Mouse (Mus musculus): ENCODE results near the gene Ank3. TPM values are rescaled to one million over a fixed set of nuclear protein-coding genes. Genes with fewer than 3 reads are reported as not detected.

Ank3 gene
- polyA plus RNA-seq, 1 experiment from 2014 or later, result 24.5 TPM

GRCm38 (mm10) chr10:69359666-69360065 lies 38.9 kb upstream of the Ank3 start:
- Histone ChIP-seq H3K4me3 (ENCODE audit: low read depth, low read length) (no peak overlapping the region), H3K4me2 (replicated peaks; ENCODE audit: low read depth, low read length) (no peak overlapping the region)
- TF ChIP-seq CTCF (IDR thresholded peaks at IDR 0.05), result no peak
- no peak for TF ChIP-seq EP300 (IDR thresholded peaks at IDR 0.05)

DNA sequence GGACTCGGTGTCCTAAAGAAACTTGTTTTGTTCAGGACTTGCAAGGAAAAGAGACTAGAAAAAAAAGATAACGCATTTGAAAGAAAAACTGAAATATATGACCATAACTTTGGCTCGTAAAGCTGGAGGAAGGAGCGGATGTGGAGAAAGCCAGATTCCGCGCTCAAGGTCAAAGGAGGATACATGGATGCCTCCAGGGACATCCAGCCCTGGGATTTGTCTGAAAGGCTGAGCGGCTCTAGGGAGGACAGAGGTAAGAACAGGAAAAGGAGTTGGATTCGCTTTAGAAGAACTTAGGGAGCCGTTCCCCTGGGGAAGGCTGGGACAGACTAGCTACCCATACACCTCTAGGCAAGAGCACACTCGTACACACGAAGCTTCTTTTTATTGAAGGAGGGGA lies 32.4 kb upstream of the Ank3 start:
- Histone ChIP-seq H3K9me3 (ENCODE audit: low read length) (no peaks in the 10 kb centered on the region), H3K27me3 (replicated peaks; ENCODE audit: insufficient read depth, low read length) (no peaks in the 10 kb centered on the region), H3K36me3 (ENCODE audit: insufficient read depth, low read length) (no peaks in the 10 kb centered on the region), H3K4me2 (replicated peaks; ENCODE audit: low read depth, low read length) (no peak overlapping the region), H3K9ac (replicated peaks; ENCODE audit: low read depth) (no peak overlapping the region), H3K27ac (ENCODE audit: low read length) (no peak overlapping the region), H3K4me3 (ENCODE audit: low read depth, low read length) (no peak overlapping the region), H3K4me1 (ENCODE audit: insufficient read depth, low read depth, low read length) (no peaks in the 10 kb centered on the region)
- 80% methylated on average over 11 of the region's 11 CpGs for WGBS
- DNase-seq (ENCODE audit: low spot score) (no peak), ATAC-seq (no peak)
- TF ChIP-seq EP300 (IDR thresholded peaks at IDR 0.05), result no peak
- TF ChIP-seq CTCF (IDR thresholded peaks at IDR 0.05), result no peak

More at GRCm38 (mm10) chr10:69359666-69360065, 38.9 kb upstream of the Ank3 start:
- no peak for DNase-seq (ENCODE audit: low spot score)
- WGBS, result 77% methylated on average over 1 of the region's 1 CpGs
- Histone ChIP-seq H3K27ac (ENCODE audit: low read length) (no peak overlapping the region), H3K27me3 (replicated peaks; ENCODE audit: insufficient read depth, low read length) (no peaks in the 10 kb centered on the region), H3K36me3 (ENCODE audit: insufficient read depth, low read length) (no peaks in the 10 kb centered on the region), H3K9me3 (ENCODE audit: low read length) (no peaks in the 10 kb centered on the region), H3K9ac (replicated peaks; ENCODE audit: low read depth) (no peak overlapping the region), H3K4me1 (ENCODE audit: insufficient read depth, low read depth, low read length) (no peaks in the 10 kb centered on the region)
- ATAC-seq, result no peak

DNA sequence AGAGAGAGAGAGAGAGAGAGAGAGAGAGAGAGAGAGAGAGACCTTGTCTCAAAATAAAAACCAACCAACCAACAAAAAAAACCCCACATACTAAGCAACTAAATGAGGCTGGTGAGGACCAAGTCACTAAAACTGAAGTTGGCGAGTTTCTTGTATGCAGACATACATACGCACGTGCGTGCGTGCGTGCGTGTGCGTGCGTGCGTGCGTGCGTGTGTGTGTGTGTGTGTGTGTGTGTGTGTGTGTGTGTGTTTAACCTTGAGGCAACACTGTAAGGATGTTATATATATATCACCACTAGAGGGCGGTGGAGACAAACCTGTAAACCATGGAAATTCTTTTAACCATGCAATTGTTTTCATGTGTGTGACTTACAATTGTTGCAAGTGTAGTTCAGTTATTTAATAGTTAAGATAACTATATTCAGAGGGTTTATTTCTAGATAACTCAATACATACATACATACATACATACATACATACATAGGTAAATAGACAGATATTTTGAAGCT lies 31.6 kb upstream of the Ank3 start:
- DNase-seq (ENCODE audit: low spot score) (peak; percentile 49), ATAC-seq (no peak)
- Histone ChIP-seq H3K9me3 (ENCODE audit: low read length) (no peaks in the 10 kb centered on the region), H3K36me3 (ENCODE audit: insufficient read depth, low read length) (no peaks in the 10 kb centered on the region), H3K27ac (ENCODE audit: low read length) (no peak overlapping the region), H3K4me3 (ENCODE audit: low read depth, low read length) (no peak overlapping the region), H3K27me3 (replicated peaks; ENCODE audit: insufficient read depth, low read length) (no peaks in the 10 kb centered on the region), H3K4me1 (ENCODE audit: insufficient read depth, low read depth, low read length) (no peaks in the 10 kb centered on the region), H3K4me2 (replicated peaks; ENCODE audit: low read depth, low read length) (no peak overlapping the region), H3K9ac (replicated peaks; ENCODE audit: low read depth) (no peak overlapping the region)
- WGBS, result 88% methylated on average over 13 of the region's 13 CpGs
- TF ChIP-seq EP300 (IDR thresholded peaks at IDR 0.05) (no peak), CTCF (IDR thresholded peaks at IDR 0.05) (peak; percentile 64)

DNA sequence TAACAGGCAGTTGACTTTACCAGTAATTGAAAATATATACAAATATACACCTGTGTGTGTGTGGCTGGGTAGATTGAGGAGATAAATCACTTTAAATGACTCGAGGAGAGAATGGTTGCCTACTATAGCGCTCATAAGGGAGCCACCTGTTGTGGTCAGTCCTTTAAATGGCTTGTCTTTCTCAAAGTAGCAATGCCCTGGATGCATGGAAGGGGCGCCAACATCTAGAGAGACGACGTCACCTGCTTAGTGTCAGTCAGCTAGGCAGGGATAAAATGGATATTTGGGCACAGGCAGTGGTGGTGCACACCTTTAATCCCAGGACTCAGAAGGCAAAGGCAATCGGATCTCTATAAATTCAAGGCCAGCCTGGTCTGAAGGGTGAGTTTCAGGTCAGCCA lies 29.3 kb upstream of the Ank3 start:
- ATAC-seq (no peak), DNase-seq (ENCODE audit: low spot score) (no peak)
- H3K4me3 ChIP-seq (ENCODE audit: low read depth, low read length), result no peak overlapping the region
- no peaks in the 10 kb centered on the region for H3K27me3 ChIP-seq (replicated peaks; ENCODE audit: insufficient read depth, low read length)
- H3K9ac ChIP-seq (replicated peaks; ENCODE audit: low read depth), result no peak overlapping the region
- no peaks in the 10 kb centered on the region for H3K4me1 ChIP-seq (ENCODE audit: insufficient read depth, low read depth, low read length)
- TF ChIP-seq CTCF (IDR thresholded peaks at IDR 0.05) (no peak), EP300 (IDR thresholded peaks at IDR 0.05) (no peak)
- no peaks in the 10 kb centered on the region for H3K36me3 ChIP-seq (ENCODE audit: insufficient read depth, low read length)
- H3K9me3 ChIP-seq (ENCODE audit: low read length), result no peaks in the 10 kb centered on the region
- no peak overlapping the region for H3K27ac ChIP-seq (ENCODE audit: low read length)
- H3K4me2 ChIP-seq (replicated peaks; ENCODE audit: low read depth, low read length), result no peak overlapping the region
- 74% methylated on average over 6 of the region's 6 CpGs for WGBS

DNA sequence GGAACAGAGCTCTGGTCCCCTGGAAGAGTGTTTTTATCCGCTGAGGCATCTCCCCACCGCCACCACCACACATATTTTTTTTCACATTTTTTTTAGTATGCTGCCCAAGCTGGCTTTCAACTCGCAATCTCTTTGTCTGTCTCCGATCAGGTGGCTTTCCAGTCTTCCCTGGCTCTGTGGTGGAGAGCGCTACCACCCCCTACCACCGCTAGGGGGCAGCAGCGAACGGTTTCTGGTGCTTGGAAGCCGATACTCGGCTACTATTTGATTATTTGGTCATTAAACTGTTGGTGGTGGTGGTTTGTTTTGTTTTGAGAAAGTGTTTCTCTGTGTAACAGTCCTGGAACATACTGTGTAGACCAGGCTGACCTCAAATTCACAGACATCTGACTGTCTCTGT lies 27.1 kb upstream of the Ank3 start:
- Histone ChIP-seq H3K27me3 (replicated peaks; ENCODE audit: insufficient read depth, low read length) (no peaks in the 10 kb centered on the region), H3K27ac (ENCODE audit: low read length) (no peak overlapping the region), H3K36me3 (ENCODE audit: insufficient read depth, low read length) (no peaks in the 10 kb centered on the region), H3K4me2 (replicated peaks; ENCODE audit: low read depth, low read length) (no peak overlapping the region), H3K4me1 (ENCODE audit: insufficient read depth, low read depth, low read length) (no peaks in the 10 kb centered on the region), H3K9ac (replicated peaks; ENCODE audit: low read depth) (no peak overlapping the region), H3K4me3 (ENCODE audit: low read depth, low read length) (no peak overlapping the region), H3K9me3 (ENCODE audit: low read length) (no peaks in the 10 kb centered on the region)
- ATAC-seq (no peak), DNase-seq (ENCODE audit: low spot score) (peak; percentile 56)
- TF ChIP-seq EP300 (IDR thresholded peaks at IDR 0.05), result no peak
- peak; percentile 83 for TF ChIP-seq CTCF (IDR thresholded peaks at IDR 0.05)
- WGBS, result 10% methylated on average over 10 of the region's 10 CpGs

GRCm38 (mm10) chr10:69372061-69372460 lies 26.5 kb upstream of the Ank3 start:
- DNase-seq (ENCODE audit: low spot score) (no peak), ATAC-seq (no peak)
- H3K9ac ChIP-seq (replicated peaks; ENCODE audit: low read depth), result no peak overlapping the region
- no peaks in the 10 kb centered on the region for H3K4me1 ChIP-seq (ENCODE audit: insufficient read depth, low read depth, low read length)
- WGBS, result 83% methylated on average over 14 of the region's 14 CpGs
- H3K4me3 ChIP-seq (ENCODE audit: low read depth, low read length), result no peak overlapping the region
- no peaks in the 10 kb centered on the region for H3K36me3 ChIP-seq (ENCODE audit: insufficient read depth, low read length)
- no peak overlapping the region for H3K27ac ChIP-seq (ENCODE audit: low read length)
- no peaks in the 10 kb centered on the region for H3K27me3 ChIP-seq (replicated peaks; ENCODE audit: insufficient read depth, low read length)
- no peaks in the 10 kb centered on the region for H3K9me3 ChIP-seq (ENCODE audit: low read length)
- H3K4me2 ChIP-seq (replicated peaks; ENCODE audit: low read depth, low read length), result no peak overlapping the region
- TF ChIP-seq CTCF (IDR thresholded peaks at IDR 0.05), result no peak

All from lung, postnatal 0 days (tissue).